Mouse (Mus musculus): ENCODE measurements around the gene Rs1.
"Not testable (repeated sequence)": the region's sequence is repeated elsewhere in the genome, so short reads cannot be mapped to it uniquely, and the experiment has no call there.

Gene Rs1

DNA sequence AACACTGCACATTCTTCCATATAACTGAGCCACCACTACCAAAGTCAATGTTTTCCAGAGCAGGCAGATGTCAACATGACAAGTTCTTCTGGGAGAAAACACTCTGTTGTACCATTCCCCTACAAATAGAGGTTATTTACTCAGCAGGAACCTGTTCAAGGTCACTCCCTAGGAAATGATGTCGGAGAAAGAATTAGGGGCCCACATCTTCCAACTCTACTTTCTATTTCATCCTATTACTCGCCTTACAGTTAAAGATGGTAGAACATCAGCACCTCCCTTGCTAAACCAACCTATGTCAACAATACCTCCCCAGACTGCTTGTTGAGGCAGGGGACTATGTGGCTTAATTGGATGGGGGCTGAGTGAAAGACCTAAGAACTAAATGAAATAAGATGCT, at the start of gene Rs1:
Gene Rs1 (plus strand): TSS at position 301 of the 400 bp plus-strand sequence.
- DNase-seq (ENCODE audit: low spot score in 2 of 2) = no peak

DNA sequence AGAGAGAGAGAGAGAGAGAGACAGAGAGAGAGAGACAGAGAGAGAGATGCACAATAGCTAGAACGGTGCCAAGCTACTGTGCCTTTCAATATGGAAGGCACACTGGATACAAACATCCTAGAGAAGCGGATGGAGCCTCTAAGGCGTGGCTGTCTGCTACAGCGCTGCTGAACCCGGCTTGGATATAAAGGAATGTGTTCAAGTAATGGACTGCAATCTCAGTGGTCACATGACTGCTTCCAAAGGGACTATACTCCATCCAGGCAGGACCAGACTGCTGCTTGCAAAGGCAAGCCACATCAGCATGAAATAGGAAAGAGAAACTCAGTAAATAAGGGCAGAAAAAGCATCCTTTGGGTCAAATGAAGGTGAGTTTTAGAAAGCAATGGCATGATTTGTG, 32.2 kb upstream of the Rs1 start, which contains the start of gene Ppef1:
Gene Ppef1 (minus strand): TSS at position 116 of the 400 bp plus-strand sequence.
- no peak for DNase-seq (ENCODE audit: low spot score in 2 of 2)

DNA sequence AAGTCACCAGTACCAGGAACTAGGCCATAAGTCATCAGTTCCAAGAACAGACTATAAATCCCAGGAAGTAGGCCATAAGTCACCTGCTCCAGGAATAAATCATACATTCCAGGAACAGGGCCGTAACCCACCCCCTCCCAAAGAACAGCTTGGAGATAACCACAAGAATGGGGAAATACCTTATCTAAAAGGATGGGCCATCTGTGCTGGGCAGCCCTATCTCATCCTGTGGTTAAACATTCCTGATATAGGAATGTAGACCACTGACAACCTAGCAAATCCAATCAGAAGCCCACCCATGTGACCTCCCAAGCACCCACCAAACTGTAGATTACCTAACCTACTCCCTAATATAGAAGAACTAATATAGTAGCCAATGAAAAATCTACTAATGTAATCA, 22.4 kb upstream of the Rs1 start:
- no peak for DNase-seq (ENCODE audit: low spot score in 2 of 2)

DNA sequence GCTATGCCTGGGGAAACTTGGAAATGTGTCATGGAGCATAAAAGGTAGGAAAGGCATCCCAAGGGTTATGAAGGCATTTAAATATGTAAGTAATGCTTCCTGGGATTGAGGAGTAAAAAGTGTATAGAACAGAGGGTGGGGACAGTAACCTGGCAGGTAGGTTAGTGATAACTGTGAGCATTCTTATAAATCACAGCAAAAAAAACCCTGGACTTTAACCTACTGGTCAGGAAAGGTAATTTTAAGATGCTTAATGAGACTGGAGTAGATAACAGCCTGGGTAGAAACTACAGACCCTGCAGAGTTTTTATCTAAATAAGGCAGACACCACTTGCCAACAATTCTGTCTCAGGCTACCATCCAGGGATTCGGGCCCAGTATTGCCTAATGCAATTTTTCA, 19.2 kb upstream of the Rs1 start:
- no peak for DNase-seq (ENCODE audit: low spot score in 2 of 2)

DNA sequence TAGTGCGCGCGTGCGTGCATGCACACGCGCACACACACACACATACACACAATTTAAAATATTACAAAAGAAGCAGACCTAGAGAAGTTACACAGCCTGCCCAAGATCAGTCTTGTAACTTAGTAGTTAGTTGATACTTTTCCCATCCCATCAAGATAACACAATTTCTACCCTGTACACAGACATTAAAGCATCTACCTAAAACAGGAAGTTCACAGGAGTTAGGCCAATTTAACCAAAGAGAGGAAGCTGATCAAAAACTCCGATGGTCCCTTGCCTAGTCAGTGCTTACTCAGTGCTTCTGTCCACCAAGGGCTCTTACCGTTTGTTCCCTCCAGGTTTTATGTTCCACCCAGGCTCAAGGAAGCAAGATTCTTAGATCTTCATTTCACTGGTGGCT, 17.0 kb upstream of the Rs1 start:
- DNase-seq (ENCODE audit: low spot score in 2 of 2) = no peak

DNA sequence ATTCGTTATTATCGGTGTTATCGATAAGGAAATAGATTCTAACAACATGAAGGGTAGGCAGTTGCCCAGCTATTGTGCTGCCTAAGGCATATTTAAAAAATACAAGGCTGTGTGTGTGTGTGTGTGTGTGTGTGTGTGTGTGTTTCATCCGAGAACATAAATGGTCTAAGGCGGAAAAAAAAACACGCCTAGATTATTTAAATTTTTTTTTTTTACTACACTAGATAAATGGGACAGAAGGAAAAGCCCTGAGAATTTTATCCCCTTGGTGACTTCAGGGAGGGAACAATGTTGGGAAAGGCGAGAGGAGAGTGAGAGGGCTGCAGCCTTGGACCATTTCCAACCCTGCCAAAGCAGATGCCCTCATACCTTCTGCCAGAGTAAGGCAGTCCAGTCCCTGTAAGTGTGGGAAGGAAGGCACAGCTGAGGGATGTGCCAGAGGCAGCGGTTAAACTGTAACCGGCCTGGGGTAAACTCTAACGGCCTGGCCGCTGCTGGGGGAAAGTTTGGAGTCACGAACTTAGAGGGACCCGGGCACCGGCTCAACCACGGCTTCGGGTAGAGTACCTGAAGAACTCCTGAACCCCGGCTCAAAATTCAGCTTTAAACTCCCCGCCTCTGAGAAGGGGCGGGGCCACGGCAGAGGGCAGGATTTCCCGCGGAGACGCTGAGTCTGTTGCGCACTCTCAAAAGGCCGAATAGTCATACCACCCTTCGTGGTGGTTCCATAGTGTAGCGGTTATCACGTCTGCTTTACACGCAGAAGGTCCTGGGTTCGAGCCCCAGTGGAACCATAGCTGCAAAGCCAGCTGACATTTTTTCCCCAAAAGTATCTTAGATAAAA, 2.2 kb upstream of the Rs1 start:
- peak; percentile 64 to 87 for DNase-seq (ENCODE audit: low spot score in 2 of 2)

DNA sequence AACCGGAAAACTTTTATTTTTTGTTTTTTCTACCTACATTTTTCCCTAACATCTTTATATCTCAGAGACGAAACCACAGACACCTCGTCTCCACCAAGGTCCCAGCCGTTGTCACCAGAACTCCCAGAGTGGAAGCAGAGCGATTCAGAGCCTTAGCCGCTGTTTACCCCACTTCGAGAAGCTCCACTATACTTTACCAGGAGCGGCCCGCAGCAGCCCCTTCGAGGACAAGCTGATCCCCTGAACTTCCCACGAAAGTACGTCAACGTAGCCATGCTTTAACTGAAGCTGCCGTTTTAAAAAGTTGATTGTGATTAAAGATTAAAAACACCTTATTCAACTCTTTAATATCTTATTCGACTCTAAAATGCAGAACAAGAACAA, 1.6 kb upstream of the Rs1 start:
- DNase-seq (ENCODE audit: low spot score in 2 of 2) = no peak

DNA sequence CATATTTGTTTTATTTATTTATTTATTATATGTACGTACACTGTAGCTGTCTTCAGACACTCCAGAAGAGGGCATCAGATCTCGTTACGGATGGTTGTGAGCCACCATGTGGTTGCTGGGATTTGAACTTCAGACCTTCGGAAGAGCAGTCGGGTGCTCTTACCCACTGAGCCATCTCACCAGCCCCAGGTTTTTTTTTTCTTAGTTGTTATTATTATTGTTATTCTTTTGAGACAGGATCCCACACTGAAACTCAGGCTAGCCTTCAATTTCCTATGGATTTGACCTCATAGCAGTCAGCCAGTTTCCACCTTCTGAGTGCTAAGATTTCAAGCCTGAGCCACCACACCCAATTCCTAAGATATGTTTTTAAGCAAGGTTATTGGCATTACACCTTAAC, 1.8 kb downstream of the Rs1 start:
- DNase-seq (ENCODE audit: low spot score in 2 of 2) = not testable (repeated sequence)

DNA sequence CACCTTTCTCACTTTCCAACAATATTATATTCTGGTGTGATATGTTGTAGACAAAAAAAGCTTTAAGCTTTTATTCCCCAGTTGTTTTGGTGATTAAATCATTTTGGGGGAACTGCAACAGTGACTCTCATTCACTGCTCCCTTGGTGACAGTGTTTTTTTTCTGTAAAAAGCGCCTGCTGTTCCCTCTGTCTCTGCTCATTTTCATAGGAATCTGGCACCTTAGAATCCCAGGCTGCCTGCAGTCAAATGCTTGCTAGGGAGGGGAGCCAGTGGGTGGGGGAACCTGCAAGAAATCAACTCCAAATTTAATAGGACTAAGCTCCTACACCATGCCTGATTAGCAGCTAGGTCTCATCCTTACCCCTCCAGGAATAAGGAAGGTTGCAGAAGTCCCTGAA, 5.2 kb downstream of the Rs1 start:
- no peak for DNase-seq (ENCODE audit: low spot score in 2 of 2)

DNA sequence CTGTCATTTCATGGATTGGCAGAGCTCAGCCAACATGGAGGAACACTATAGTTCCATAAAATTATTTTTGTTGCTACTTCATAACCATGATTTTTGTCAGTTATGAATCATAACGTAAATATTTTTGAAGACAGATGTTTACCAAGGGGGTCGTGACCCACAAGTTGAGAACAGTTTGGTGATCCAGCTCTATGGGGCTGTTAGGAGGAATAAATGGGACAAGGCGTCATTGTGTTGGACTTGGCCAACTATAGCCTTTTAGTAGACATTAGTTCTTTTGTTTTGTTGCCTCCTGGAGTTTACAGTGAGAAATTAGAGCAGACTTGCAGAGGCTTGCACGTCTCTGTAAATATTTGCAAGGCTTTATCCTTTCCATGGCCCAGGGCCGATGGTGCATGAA, 14.5 kb downstream of the Rs1 start:
- DNase-seq (ENCODE audit: low spot score in 2 of 2) = no peak

DNA sequence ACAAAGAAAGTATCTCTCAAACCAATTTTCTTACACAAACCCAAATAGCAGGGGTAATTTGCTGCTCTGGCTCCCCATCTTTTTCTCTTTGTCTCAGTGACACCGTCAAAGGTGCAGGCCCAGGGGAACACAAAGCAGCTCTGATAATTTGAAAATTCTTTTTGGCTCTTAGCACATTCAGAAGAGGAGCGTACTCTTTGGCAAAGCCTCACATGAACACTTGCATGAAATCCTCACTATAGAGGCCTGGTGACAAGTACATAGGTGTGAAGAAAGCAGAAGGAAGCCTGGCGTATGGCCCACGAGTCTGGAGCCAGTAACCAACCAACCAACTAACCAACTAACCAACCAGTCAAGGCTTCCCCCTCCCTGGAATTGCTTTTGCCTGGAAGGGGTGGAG, 27.1 kb downstream of the Rs1 start:
- DNase-seq (ENCODE audit: low spot score in 2 of 2) = no peak

DNA sequence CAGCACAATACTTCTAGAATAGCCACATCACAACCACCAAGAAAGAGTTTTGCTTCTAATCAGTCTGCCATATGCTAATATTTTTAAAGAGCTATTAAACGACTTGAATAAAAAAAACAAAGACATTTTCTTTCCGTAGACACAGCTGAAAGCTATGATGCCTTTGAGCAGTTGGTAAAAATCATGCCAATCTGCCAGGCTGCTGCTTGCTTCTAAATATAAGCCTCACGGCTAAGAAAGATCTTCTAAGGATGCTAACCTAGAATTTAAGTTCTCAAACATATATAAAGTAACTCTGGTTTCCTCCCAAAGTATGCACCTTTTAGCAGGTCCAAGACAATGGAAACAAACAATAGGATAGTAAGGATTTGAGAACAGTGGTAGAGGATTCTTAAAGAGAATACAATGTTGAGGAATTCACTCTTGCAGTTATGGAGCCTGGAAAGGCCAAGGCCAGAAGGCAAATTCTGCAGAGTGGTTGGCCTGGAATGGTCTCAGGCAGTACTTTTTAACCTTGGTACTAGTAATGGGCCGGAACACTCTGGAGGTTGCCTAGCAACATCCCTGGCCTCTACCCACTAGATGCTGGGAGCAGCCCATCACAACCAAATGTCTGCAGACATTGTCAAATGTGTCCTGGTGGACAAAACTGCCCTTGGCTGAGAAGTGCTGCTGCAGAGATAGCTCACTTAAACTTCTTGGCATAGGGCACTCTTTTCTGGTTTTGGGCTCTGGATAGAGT, 36.8 kb downstream of the Rs1 start:
- no peak for DNase-seq (ENCODE audit: low spot score in 2 of 2)

DNA sequence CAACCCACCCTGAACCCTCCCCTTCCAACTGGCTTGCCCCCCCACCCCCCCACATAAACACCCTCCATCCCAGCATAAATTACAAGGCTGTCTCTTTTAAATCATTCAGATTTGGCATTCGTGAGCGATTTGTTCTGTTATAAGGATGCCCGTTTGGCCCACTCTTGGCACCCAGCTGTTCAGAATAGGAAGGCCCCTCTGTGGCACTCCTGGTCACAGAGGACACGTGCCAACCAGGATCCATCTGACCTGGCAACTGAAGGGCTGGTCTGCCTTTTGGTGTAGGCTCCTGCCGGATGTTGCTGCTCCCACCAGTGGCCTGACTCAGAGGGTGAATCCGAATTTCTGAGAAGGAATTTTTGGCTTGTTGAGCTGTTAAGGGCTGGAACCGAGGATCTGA, 40.4 kb downstream of the Rs1 start:
- no peak for DNase-seq (ENCODE audit: low spot score in 2 of 2)
